Mouse (Mus musculus): ENCODE results near the gene Tbl1x. TPM values are rescaled to one million over a fixed set of nuclear protein-coding genes. Genes with fewer than 3 reads are reported as not detected.

Gene Tbl1x
- polyA plus RNA-seq, 1 experiment from 2014 or later = 48.9 TPM

DNA sequence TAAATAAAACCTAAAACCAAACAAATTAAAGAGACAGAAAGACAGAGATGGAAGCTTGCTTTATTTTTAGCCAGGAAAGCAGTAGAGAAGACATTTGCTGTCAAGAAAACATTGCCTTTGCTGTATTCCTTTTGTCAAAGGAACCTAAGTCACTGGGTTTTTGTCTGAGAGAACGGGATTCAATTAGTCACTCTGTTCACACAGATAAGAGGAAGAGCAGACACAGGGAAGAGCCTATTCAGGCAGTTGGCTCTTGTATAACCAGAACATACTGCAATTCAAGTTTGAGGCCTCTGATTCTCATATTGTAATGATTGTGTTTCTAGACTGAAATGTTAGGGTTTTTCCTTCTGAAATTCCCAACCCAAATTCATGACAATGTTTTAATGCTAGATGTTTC lies 67.4 kb downstream of the Tbl1x start:
- H3K9ac ChIP-seq (replicated peaks; ENCODE audit: low read depth, low read length) = no peak overlapping the region
- no peak overlapping the region for H3K4me2 ChIP-seq (ENCODE audit: low read depth, low read length)
- ATAC-seq (ENCODE audit: low read depth) = no peak
- H3K4me1 ChIP-seq (ENCODE audit: control insufficient read depth, insufficient read depth, low read length) = no peaks in the 10 kb centered on the region
- WGBS = 52% methylated on average over 1 of the region's 1 CpGs
- no peaks in the 10 kb centered on the region for H3K36me3 ChIP-seq (ENCODE audit: control insufficient read depth, insufficient read depth, low read length)
- H3K4me3 ChIP-seq (ENCODE audit: low read depth, low read length) = no peak overlapping the region
- no peak overlapping the region for H3K27ac ChIP-seq (ENCODE audit: low read depth, low read length)
- H3K9me3 ChIP-seq (ENCODE audit: control insufficient read depth, low read length) = no peaks in the 10 kb centered on the region
- no peaks in the 10 kb centered on the region for H3K27me3 ChIP-seq (ENCODE audit: control insufficient read depth, insufficient read depth, low read length)

DNA sequence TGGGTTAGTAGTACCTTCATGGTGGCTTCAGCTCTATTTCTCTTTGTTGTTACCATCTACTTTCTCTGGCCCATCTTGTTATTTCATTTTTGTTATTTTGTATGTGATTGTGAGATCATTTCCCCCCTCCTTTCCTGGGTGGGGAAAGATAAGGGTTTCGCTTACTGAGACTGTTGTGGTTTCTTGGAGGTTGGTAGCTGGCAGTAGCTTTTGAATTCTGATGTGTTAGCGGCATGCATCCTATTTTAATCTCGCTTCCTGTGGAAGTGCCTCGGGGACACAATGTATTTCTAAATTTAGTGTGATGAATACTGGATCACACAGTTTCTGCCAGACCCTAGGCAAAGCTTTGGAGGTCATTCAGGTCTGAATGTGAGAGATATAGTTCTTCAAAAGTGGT lies 69.2 kb downstream of the Tbl1x start:
- Histone ChIP-seq H3K9me3 (ENCODE audit: control insufficient read depth, low read length) (no peaks in the 10 kb centered on the region), H3K27me3 (ENCODE audit: control insufficient read depth, insufficient read depth, low read length) (no peaks in the 10 kb centered on the region), H3K4me2 (ENCODE audit: low read depth, low read length) (no peak overlapping the region), H3K4me1 (ENCODE audit: control insufficient read depth, insufficient read depth, low read length) (no peaks in the 10 kb centered on the region), H3K9ac (replicated peaks; ENCODE audit: low read depth, low read length) (no peak overlapping the region), H3K36me3 (ENCODE audit: control insufficient read depth, insufficient read depth, low read length) (no peaks in the 10 kb centered on the region), H3K27ac (ENCODE audit: low read depth, low read length) (no peak overlapping the region), H3K4me3 (ENCODE audit: low read depth, low read length) (no peak overlapping the region)
- ATAC-seq (ENCODE audit: low read depth) = no peak
- 87% methylated on average over 4 of the region's 4 CpGs for WGBS

DNA sequence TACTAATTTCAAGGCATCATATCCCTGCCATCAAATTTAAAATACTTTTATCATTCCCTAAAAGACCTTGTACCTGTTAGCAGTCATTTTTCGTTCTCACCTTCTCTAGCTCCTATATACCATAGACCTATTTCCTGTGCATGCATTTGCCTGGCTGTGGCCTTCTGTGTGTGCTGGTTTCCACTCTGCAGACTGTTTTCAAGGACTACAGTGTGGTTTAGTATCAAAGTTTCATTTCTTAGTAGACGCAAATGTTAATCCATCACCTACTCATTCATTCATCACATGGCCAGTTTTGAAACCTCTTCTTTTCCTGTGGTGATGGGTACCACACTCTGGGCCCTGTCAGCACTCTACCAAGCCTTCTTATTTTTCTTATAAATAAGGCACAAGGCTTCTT lies 75.2 kb downstream of the Tbl1x start:
- H3K27ac ChIP-seq (ENCODE audit: low read depth, low read length) = no peak overlapping the region
- no peaks in the 10 kb centered on the region for H3K27me3 ChIP-seq (ENCODE audit: control insufficient read depth, insufficient read depth, low read length)
- H3K36me3 ChIP-seq (ENCODE audit: control insufficient read depth, insufficient read depth, low read length) = no peaks in the 10 kb centered on the region
- ATAC-seq (ENCODE audit: low read depth) = no peak
- H3K4me3 ChIP-seq (ENCODE audit: low read depth, low read length) = no peak overlapping the region
- WGBS = 90% methylated on average over 2 of the region's 2 CpGs
- H3K9ac ChIP-seq (replicated peaks; ENCODE audit: low read depth, low read length) = no peak overlapping the region
- no peak overlapping the region for H3K4me2 ChIP-seq (ENCODE audit: low read depth, low read length)
- H3K4me1 ChIP-seq (ENCODE audit: control insufficient read depth, insufficient read depth, low read length) = no peaks in the 10 kb centered on the region
- H3K9me3 ChIP-seq (ENCODE audit: control insufficient read depth, low read length) = no peaks in the 10 kb centered on the region

DNA sequence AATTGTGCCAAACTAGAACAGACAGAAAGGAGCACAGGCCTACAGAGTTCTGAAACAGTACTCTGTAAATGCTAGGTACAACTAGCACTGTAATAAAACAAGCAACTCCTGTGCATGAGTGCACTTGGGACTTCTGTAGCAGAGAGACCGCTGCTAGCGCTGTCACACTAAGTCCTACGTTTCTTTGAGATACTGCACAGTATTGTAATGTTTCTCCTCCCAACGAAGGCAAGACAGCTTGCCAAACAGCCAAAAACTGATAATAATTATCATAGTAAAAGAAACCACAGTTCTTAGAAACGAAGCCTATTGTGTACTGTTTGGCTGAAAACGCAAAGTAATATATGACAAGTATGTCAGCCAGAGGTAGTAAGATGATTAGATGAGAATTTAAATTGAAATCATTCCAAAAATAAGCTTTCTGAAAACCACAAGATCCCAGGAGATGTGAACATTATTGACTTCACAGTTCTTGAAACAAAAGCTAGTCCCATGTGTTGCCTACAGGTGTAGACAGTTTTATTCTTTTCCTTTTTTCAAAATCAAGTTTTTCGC lies 83.9 kb downstream of the Tbl1x start:
- 82% methylated on average over 7 of the region's 7 CpGs for WGBS
- H3K27ac ChIP-seq (ENCODE audit: low read depth, low read length) = no peak overlapping the region
- no peak for ATAC-seq (ENCODE audit: low read depth)

DNA sequence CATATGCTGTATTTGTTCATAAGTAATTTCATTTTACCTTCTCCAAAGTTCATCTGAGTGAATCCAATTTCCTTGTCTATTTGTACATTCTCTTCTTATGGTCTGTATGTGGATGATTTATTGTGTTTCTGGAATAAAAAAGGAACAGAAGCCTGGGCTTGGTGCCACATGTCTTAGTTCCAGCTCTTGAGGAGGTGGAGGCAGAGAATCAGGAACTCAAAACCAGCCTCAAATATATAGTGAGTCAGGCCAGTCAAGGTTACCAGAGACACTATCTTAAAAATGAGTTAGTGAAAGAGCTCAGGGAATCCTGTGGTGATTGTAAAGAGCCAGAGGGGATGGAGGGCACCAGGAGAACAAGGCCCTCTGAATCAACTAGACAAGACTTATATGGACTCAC lies 86.9 kb downstream of the Tbl1x start:
- ATAC-seq (ENCODE audit: low read depth) = no peak
- Histone ChIP-seq H3K27ac (ENCODE audit: low read depth, low read length) (no peak overlapping the region), H3K36me3 (ENCODE audit: control insufficient read depth, insufficient read depth, low read length) (no peaks in the 10 kb centered on the region), H3K9ac (replicated peaks; ENCODE audit: low read depth, low read length) (no peak overlapping the region), H3K4me3 (ENCODE audit: low read depth, low read length) (no peak overlapping the region), H3K4me2 (ENCODE audit: low read depth, low read length) (no peak overlapping the region), H3K4me1 (ENCODE audit: control insufficient read depth, insufficient read depth, low read length) (no peaks in the 10 kb centered on the region), H3K27me3 (ENCODE audit: control insufficient read depth, insufficient read depth, low read length) (no peaks in the 10 kb centered on the region), H3K9me3 (ENCODE audit: control insufficient read depth, low read length) (no peaks in the 10 kb centered on the region)

More for the DNA sequence above, 83.9 kb downstream of the Tbl1x start:
- Histone ChIP-seq H3K9ac (replicated peaks; ENCODE audit: low read depth, low read length) (no peak overlapping the region), H3K9me3 (ENCODE audit: control insufficient read depth, low read length) (no peaks in the 10 kb centered on the region), H3K27me3 (ENCODE audit: control insufficient read depth, insufficient read depth, low read length) (no peaks in the 10 kb centered on the region), H3K4me3 (ENCODE audit: low read depth, low read length) (no peak overlapping the region), H3K36me3 (ENCODE audit: control insufficient read depth, insufficient read depth, low read length) (no peaks in the 10 kb centered on the region), H3K4me1 (ENCODE audit: control insufficient read depth, insufficient read depth, low read length) (no peaks in the 10 kb centered on the region), H3K4me2 (ENCODE audit: low read depth, low read length) (no peak overlapping the region)

DNA sequence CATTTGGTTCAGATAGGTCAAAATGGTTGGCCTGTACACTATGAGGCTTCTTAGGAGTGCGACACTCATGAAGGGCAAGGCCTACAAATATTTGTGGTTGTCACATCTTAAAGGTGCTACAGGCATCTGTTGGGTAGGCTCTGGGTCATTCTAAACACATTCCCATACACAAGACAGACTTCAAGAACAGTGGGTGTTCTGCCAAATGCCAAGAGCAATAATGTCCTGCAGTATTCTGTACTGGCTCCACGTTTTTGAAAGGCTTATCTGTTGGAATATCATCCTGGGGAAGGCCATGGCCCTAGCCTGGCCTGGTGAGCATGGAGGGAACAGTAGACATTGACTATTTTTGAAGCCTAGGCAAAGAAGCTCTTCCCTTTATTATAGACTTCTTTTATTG lies 87.9 kb downstream of the Tbl1x start:
- no peak for ATAC-seq (ENCODE audit: low read depth)
- Histone ChIP-seq H3K27ac (ENCODE audit: low read depth, low read length) (no peak overlapping the region), H3K4me2 (ENCODE audit: low read depth, low read length) (no peak overlapping the region), H3K4me1 (ENCODE audit: control insufficient read depth, insufficient read depth, low read length) (no peaks in the 10 kb centered on the region), H3K9ac (replicated peaks; ENCODE audit: low read depth, low read length) (no peak overlapping the region), H3K4me3 (ENCODE audit: low read depth, low read length) (no peak overlapping the region), H3K9me3 (ENCODE audit: control insufficient read depth, low read length) (no peaks in the 10 kb centered on the region), H3K27me3 (ENCODE audit: control insufficient read depth, insufficient read depth, low read length) (no peaks in the 10 kb centered on the region), H3K36me3 (ENCODE audit: control insufficient read depth, insufficient read depth, low read length) (no peaks in the 10 kb centered on the region)
- 76% methylated on average over 2 of the region's 2 CpGs for WGBS

DNA sequence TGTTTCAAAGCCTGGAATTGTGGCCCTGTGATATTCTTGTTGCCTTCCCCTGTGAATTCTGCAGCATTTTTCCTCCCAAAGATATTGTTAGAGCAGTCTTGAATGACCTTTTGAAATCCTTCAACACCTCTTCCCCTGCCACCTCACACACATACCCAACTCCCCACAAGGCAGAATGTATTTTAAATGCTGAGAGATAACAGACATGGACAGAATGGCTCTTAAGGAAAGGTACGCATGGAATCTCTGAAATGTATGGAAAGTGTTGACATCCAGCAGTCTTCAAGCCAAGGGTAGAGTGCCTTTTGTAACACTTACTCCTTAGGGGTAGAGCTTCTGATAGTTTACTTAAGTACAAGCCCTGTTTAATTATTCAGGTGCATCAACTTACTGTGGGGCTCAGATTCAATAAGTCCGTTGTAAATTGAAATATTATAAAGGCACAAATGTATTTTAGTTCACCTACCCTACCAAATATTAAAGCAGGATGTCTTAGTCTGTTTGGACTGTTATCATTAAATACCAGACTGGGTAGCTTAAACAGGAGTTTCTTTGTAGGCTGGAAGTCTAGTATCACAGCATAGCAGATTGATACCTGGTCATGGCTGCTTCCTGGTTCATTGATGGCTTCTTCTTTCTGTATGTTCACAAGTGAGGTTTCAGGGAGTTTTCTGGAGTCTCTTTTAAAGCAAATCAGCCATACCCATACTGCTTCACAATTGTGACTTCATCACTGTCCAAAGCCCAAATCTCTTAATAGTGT lies 92.9 kb downstream of the Tbl1x start:
- no peak for ATAC-seq (ENCODE audit: low read depth)
- 89% methylated on average over 2 of the region's 2 CpGs for WGBS

DNA sequence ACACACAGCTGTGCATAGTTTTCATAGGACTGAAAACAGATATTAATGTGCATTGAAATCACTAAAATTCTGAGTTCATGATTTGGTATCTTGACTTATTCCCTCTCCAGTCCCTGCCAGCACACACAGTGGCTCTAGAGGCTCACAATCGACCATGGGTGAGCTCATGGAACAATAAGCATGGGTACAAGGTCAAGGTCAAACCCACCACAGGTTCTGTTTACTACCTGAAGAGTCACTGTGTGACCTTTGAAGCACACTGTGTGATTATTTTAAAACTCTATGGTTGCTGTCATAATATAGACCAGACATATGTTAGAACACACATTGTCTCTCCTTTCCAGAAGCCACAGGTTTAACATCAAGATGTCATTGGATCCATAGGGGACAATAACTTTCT lies 96.7 kb downstream of the Tbl1x start:
- Histone ChIP-seq H3K9ac (replicated peaks; ENCODE audit: low read depth, low read length) (no peak overlapping the region), H3K27me3 (ENCODE audit: control insufficient read depth, insufficient read depth, low read length) (no peaks in the 10 kb centered on the region), H3K27ac (ENCODE audit: low read depth, low read length) (no peak overlapping the region), H3K4me2 (ENCODE audit: low read depth, low read length) (no peak overlapping the region), H3K9me3 (ENCODE audit: control insufficient read depth, low read length) (no peaks in the 10 kb centered on the region), H3K4me1 (ENCODE audit: control insufficient read depth, insufficient read depth, low read length) (no peaks in the 10 kb centered on the region), H3K4me3 (ENCODE audit: low read depth, low read length) (no peak overlapping the region), H3K36me3 (ENCODE audit: control insufficient read depth, insufficient read depth, low read length) (no peaks in the 10 kb centered on the region)
- no peak for ATAC-seq (ENCODE audit: low read depth)
- WGBS = 57% methylated on average over 1 of the region's 1 CpGs

More for the DNA sequence above, 92.9 kb downstream of the Tbl1x start:
- H3K27me3 ChIP-seq (ENCODE audit: control insufficient read depth, insufficient read depth, low read length) = no peaks in the 10 kb centered on the region
- no peaks in the 10 kb centered on the region for H3K9me3 ChIP-seq (ENCODE audit: control insufficient read depth, low read length)
- no peak overlapping the region for H3K9ac ChIP-seq (replicated peaks; ENCODE audit: low read depth, low read length)
- H3K4me1 ChIP-seq (ENCODE audit: control insufficient read depth, insufficient read depth, low read length) = no peaks in the 10 kb centered on the region
- no peak overlapping the region for H3K27ac ChIP-seq (ENCODE audit: low read depth, low read length)
- no peak overlapping the region for H3K4me3 ChIP-seq (ENCODE audit: low read depth, low read length)
- no peak overlapping the region for H3K4me2 ChIP-seq (ENCODE audit: low read depth, low read length)
- H3K36me3 ChIP-seq (ENCODE audit: control insufficient read depth, insufficient read depth, low read length) = no peaks in the 10 kb centered on the region

DNA sequence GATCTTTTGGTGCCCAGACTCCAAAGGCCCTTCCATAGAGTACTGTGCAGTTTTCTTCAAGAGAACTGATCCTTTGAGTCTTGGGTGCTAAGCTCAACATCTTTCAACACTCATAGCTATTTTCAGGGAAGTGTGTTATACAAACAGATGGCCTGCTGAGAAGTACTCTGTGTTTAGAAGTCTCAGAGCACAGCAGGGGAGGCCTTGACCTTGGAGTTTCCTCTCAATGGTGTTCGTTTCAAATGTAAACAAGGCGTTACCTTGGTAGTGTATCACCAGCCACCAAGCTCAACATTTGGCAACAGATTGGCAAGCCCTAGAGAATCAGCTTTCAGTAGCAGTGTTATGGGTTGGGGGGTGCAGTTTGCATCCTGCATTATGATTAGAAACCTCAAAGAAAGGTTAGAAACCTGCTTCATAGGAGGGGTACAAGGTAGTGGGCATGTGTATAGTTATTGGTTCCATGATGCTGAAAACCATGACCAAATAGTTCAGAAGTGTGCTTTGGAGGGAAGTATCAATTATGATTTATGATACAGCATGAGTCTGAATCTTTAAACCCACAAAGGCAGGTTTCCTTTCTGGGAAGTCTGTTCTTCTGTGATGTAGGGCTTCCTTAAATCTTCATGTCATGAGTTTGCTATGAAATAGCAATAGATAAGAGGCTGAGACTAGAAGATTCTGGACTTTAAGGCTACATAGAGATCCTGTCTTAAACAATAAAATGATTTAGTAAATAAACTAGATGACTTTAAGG lies 98.3 kb downstream of the Tbl1x start:
- ATAC-seq (ENCODE audit: low read depth) = no peak
- no peaks in the 10 kb centered on the region for H3K4me1 ChIP-seq (ENCODE audit: control insufficient read depth, insufficient read depth, low read length)
- no peak overlapping the region for H3K27ac ChIP-seq (ENCODE audit: low read depth, low read length)
- H3K27me3 ChIP-seq (ENCODE audit: control insufficient read depth, insufficient read depth, low read length) = no peaks in the 10 kb centered on the region
- H3K9me3 ChIP-seq (ENCODE audit: control insufficient read depth, low read length) = no peaks in the 10 kb centered on the region
- 38% methylated on average over 2 of the region's 2 CpGs for WGBS
- no peak overlapping the region for H3K9ac ChIP-seq (replicated peaks; ENCODE audit: low read depth, low read length)
- H3K4me3 ChIP-seq (ENCODE audit: low read depth, low read length) = no peak overlapping the region
- no peaks in the 10 kb centered on the region for H3K36me3 ChIP-seq (ENCODE audit: control insufficient read depth, insufficient read depth, low read length)
- H3K4me2 ChIP-seq (ENCODE audit: low read depth, low read length) = no peak overlapping the region
